Mouse (Mus musculus) T-helper 17 cell (primary cell): ENCODE results near the gene Ifnar1.

ENCODE experiments used
- in situ Hi-C, 2 experiments: fragments of 300-600 bp; cut with MboI, MseI; formaldehyde crosslinking; loops; 1 replicate in 1 of 2; 2 replicates in 1 of 2; pipeline ENCODE4 v1.15.1; 2025; ENCODE audit warnings: high pct_unique_total_duplicates in 2 of 2

Gene Ifnar1

DNA sequence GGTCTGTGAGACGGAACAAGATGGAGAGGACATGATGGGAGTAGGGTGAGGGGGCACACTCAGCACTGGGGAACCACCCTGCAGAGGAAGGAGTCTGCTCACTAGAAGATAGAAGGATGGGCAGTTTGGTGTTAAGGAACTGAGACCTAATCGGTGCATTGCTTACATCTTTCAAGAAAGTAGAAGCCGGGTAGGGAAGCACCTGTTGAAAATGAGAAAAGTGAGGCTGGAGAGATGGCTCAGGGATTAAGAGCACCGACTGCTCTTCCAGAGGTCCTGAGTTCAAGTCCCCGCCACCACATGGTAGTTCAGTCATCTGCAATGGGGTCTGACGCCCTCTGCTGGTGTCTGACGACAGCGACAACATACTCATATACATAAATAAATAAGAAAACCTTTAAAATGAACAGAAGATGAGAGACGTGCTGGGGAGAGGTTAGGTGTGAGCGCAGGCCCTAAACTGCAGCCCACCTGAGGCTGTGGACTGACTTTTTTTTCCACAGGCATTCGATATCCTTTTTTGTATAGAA lies 25.1 kb upstream of the Ifnar1 start:
- in situ Hi-C loops, result no loop called here

DNA sequence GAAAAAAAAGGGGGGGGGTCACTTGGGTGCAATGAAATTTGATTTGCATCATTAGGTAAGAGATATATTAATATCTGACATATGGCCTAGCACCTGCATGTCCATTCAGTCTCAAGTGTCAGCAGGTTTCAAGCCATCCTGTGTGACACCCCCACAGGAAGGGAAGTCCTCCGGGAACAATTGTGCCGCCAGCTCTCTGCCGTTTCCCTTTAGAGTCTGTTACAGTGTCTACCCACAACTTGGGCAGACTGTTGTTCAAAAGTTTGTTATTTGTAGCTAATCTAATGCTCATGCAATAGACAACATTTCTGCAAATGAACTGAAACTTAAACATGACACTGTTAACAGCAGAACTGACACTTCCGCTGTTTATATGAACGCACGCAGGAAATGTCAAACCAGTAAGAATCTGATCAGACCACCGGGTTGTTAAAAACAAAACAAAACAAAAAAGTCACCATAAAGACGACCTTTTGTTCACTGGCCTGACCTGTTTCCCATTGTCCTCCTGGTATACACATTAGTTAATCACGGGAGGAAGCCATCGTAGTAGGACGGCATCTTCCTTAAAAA lies 23.9 kb upstream of the Ifnar1 start:
- in situ Hi-C loops, result no loop called here

DNA sequence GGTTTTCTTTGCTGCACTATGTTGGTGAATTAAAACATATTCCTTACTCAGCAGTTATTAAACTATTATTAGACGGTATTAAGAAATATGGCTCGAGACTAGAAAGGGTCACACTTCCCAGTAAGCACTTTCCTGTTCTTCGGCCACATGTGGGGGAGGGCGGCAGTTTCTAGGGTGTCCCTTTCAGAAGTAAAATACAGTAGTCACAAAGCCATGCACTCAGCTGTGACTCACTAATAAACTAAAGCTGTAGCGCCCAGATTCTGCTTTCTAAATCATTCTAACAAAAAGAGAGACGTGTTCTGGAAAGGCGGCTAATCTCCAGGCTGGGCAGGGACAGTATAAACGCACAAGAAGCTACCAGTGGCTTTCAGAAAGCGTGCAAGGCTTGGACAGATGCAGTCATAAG lies 23.3 kb upstream of the Ifnar1 start:
- in situ Hi-C loops, result no loop called here

DNA sequence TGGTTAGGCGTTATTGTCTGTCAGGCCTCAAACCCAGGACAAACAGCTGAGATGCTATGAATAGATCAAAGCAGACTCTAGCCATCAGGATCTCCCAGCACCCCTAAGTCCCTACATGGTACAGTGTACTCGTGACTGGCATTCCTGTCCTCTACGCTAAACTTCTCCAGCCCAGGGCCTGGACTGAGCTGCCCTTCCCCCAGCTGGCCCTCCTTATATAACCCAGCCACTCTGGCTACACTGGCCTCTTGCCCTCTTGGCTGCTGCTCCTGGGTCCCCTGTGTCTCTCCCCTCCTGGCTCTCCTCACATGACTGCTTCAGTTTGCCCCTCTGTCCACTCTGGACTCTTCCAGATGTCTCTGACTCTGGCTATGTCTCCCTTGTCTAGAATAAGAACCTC lies 22.4 kb upstream of the Ifnar1 start:
- in situ Hi-C loops, result no loop called here

DNA sequence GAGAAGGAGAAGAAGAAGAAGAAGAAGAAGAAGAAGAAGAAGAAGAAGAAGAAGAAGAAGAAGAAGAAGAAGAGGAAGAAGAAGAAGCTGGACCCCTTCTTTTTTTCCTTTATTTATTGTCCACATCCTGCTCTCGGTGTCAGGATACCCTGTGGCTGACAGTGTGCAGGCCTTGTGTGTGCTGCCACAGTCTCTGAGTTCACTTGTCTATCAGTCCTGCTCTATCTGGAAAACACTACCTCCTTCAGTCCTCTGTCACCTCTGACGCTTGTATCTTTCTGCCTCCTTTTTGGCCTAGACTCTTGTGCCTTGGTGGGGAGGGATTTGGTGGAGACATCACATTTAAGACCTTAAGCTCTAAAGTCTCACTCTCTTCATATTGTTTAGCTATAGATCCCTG lies 21.6 kb upstream of the Ifnar1 start:
- in situ Hi-C loops, result no loop called here

DNA sequence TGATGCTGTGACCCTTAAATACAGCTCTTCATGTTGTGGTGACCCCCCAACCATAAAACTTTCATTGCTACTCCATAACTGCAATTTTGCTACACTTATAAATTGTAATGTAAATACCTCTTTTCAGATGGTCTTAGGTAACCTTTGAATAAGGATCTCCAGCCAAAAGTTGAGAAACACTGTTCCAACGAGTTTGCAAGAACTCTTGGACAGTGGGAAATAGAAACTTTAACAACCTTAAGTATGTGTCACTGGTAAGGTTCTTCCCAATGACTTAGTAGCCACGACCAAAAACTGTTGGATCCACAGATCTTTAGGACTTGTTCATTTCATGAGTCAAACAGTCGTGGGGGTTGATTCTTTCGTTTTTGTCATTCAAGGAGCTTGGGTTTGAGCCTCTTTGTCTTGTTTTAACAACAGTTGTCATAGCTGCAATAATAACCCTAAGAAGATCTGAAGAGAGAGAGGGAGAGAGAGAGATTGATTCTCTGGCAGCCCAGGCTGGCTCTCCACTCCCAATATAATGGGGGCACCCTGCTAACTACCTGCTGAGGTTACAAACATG lies 21.1 kb upstream of the Ifnar1 start:
- in situ Hi-C loops, result no loop called here

DNA sequence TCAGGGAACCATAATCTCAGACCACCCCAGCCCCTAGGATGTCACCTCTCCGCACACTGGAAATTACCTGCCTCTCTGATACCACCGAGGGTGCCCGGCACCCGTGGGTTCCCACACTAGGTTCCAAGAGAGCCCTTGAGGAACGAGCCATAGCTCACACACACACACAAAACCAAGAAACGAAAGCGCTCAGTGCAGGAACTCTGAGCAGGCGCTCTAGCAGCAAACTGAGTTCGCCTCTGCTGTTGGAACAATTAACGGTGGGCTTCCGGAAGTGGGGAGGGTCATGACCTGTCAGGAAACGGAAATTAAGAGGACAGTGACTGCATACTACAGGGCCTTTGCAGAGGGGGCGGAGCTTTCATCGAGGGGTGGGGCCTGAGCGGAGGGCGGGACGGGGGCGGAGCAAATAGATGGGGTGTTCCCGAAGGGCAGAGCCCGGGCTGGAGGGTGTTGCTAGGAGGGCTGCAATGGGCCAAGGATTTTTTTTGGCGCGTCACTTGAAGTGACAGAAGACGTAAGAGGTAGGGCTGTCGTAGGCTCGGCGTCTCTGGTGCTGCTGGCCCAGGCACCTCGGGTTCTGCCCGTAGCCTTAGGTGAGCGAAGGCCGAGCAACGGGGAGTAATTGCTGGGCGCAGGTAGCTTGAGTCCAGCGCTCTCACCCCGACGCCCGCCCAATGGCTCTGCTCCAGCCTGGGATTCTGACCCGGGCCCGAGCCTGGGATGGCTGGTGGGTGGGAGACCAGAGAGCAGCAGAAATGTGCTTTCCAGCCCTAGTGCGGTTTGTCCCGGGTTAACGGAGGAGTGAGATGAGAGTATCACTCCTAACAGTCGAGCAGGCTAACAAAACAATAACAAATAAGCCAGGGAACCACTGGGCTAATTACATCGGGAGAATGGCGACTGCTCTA lies 20.2 kb upstream of the Ifnar1 start:
- in situ Hi-C loops, result no loop called here

DNA sequence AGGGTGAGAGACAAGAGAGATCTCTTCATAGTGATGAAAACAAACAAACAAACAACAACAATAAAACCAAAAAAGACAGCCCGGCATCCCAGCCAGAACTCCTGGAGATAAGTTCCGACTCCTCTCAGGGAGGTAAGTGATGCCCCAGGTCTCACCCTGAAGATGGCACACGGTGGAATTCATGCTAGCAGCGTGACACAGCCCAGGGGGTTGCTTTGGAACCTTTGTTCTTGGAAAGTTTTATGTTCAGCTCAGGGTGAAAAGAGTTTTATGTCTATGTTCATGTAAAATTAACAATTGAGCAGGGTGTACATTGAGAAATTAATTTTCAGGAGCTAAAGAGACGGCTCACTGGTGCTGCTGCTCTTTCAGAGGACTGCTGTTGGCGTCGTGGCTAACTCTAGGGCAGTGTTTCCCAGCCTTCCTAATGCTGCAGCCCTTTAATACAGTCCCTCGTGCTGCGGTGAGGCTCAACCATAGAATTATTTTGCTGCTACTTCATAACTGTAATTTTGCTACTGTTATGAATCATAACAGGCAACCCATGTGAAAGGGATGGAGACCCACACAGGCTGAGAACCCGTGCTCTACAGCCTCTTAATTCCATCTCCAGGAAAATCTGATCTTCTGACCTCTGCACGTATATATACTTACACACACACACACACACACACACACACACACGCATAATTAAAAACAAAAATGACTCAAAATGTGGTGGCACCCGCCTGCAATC lies 19.4 kb upstream of the Ifnar1 start:
- in situ Hi-C loops, result no loop called here

DNA sequence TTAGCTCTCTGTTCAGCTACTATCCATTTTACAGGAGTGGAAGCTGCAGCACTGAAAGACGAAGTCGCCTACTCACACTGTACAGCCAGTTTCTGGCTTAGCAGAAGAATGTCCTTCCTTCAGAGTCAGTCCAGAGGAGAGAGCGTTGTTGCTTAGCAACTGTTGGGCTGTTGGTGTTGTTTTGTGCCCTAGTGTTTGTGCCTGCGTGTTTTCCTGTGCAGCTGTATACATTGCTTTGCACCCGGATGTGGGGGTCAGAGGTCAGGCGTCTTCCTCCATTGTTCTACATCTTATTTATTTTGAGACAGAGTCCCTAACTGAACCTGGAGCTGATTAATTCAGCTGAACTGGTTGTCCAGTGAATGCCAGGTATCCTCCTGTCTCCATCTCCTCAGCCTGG lies 18.5 kb upstream of the Ifnar1 start:
- in situ Hi-C loops, result no loop called here

DNA sequence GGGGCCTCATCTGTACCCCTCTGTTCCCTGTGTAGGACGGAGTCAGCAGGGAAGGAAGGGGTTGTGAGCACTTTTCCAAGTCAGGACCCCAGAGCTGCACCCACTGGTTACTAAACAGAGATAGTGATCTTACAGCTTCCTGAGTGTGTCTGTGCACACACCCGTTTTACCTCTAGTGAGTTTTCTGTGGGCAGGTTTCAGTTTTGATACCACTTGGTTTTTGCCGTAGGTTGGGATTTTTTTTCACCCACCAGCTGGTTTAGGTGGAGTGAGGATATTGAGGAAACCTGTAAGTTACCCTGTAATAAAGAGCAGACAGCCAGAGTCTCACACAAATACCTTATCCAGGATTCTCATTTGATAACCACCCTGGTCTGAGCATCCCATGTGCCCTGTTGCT lies 14.6 kb upstream of the Ifnar1 start:
- in situ Hi-C loops, result loop anchor here in 1 of 2 experiments (10.0 kb wide), 1 partner anchor 1636 kb away; no protein-coding TSS in a partner anchor

DNA sequence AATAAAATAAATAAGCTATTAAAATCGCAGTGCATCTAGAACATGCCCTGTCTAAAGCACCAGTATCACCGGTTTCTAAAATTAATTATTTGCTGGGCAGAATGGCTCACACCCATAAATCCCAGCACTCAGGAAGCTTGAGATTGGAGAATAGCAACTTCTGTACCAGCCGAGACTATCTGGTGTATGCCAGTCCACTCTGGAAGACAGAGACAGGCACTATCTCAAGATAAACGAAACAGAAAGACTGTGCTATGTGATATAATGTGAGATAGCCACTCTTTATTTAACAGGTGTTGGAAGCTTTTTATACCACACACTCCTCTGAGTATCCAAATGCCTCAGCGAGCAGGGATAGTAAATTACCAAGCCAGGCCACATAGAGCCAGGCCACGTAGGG lies 13.6 kb upstream of the Ifnar1 start:
- in situ Hi-C loops, result loop anchor here in 1 of 2 experiments (10.0 kb wide), 1 partner anchor 1637 kb away; no protein-coding TSS in a partner anchor

DNA sequence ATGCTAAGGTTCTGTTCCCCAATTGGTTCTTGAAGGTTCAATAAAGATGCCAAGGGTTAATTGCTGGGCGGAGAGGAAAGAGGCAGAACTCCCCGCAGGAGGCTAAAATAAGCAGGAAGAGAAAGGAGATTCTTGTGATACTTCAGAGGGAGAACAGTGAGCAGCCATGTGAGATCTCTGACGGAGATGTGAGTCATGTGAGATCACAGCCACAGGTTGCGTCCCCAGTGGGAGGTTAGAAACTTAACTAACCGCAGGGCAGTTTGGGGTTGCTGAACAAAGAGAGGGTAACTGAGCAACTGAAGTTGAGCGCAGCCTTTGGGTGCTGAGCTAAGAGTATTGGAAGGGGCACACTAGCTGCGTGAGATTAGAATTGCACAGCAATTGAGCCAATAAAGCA lies 9.3 kb upstream of the Ifnar1 start:
- in situ Hi-C loops, result loop anchor here in 1 of 2 experiments (10.0 kb wide), 1 partner anchor 1641 kb away; no protein-coding TSS in a partner anchor

DNA sequence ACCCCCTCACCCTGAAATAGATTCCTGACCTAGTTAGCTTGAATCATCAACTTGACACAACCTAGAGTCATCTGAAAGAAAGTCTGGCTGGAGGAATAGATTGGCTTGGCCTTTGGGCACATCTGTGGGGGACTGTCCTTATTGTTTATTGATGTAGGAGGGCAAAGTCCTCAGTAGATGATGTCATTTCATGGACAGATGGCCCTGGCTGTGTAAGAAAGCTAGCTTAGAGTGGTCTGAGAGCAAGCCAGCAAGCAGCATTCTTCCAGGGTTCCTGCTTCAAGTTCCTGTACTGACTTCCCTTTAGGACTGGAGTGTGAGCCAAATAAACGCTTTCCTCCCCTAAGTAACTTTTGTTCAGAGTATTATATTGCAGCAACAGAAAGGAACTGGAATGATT lies 7.0 kb upstream of the Ifnar1 start:
- in situ Hi-C loops, result loop anchor here in 1 of 2 experiments (10.0 kb wide), 1 partner anchor 1643 kb away; no protein-coding TSS in a partner anchor

DNA sequence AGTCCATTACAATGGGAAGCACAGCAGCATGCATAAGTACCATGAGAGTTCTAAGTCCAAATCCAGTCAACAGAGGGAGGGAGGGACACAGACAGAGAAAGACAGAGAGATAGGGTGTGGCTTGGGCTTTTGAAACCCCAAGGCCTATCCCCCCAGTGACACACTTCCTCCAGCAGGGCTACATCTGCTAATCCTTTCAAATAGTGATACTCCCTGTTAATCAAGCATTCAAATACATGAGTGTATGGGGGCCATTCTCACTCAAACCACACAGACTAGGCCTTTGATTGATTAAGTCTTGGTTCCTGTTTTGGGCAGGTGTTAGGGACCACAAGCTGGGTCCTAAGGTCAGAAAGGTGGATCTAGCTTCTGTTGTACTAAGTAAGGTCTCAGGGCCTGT lies 4.5 kb upstream of the Ifnar1 start:
- in situ Hi-C loops, result loop anchor here in 1 of 2 experiments (5.0 kb wide), 1 partner anchor 33 kb away; no protein-coding TSS in a partner anchor

DNA sequence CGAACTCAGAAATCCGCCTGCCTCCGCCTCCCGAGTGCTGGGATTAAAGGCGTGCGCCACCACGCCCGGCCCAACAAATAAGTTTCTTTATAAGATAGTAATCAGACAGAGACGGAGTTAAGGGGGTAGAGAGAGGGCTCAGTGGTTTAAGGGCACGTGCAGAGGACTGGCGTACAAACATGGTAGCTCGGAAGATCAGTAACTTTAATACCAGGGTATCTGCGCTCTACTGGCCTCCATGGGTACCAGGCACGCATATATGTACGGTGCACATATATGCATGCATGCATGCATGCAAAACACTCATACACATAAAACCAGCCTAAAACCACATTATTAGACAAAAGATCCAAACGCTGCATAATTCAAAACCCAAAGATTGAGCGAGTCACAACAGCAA lies 651 bp upstream of the Ifnar1 start:
- in situ Hi-C loops, result loop anchor here in 1 of 2 experiments (5.0 kb wide), 1 partner anchor 37 kb away; no protein-coding TSS in a partner anchor

DNA sequence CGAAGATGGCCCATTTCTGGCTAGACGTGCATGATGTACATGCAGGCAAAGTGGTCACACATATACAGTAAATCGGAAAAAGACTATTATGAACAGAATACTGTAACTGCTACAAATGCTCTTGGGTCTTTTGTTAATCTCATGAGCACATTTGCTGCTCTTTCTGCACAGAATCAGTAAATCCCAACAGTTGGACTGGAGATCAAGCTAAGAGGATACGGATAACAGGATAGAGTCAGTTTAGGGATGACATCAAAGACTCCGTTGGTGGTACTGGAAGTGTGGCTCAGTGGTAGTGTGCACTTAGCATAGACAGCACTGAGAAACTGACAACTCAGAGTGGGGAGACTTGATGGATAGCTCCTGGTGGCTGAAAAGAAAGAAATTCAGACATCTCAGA lies 803 bp downstream of the Ifnar1 start:
- in situ Hi-C loops, result no loop called here

DNA sequence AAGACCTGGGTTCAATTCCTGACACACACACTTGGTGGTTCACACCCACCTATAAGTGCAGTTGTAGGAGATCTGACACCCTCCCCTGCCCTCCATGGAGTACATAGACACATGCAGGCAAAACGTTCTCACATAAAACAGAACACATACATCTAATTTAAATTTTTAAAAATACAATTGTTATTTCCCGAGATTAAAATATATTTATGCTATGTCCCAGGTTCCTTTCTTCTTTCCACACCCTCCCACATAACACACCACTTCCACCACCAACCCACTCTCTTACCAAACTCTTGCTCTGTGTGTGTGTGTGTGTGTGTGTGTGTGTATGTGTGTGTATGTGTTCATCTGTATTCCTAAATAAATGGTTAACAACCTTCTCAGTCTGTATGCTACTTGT lies 3.0 kb downstream of the Ifnar1 start:
- in situ Hi-C loops, result no loop called here

DNA sequence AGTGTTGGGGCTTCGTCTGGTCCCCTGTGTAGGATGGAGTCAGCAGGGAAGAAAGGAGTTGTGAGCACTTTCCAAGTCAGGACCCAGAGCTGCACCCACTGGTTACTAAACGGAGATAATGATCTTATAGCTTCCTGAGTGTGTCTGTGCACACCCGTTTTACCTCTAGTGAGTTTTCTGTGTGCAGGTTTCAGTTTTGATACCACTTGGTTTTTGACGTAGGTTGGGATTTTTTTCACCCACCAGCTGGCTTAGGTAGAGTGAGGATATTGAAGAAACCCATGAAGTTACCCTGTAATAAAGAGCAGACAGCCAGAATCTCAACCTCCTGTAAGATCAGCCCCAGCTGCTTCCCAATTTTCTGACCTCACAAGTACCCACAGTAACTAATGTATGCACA lies 5.9 kb downstream of the Ifnar1 start:
- in situ Hi-C loops, result loop anchor here in 1 of 2 experiments (10.0 kb wide), 1 partner anchor 126 kb away; no protein-coding TSS in a partner anchor

DNA sequence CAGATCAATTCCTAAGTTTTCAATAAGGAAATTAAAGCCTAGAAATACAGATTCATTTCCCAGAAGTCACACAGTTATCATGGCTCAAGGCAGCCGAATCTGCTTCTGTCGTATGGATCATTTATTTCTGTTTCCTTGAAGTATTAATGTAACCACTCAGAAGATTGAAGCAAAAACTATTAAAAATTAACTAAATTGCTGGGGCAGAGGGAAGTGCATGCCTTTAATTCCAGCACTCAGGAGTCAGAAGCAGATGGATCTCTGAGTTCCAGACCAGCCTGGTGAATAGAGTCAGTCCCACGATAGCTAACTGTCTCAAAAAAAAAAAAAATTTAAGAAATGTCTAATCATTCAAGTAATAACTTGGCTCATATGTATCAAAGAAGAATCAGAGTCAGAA lies 6.4 kb downstream of the Ifnar1 start:
- in situ Hi-C loops, result loop anchor here in 1 of 2 experiments (10.0 kb wide), 1 partner anchor 127 kb away; no protein-coding TSS in a partner anchor

DNA sequence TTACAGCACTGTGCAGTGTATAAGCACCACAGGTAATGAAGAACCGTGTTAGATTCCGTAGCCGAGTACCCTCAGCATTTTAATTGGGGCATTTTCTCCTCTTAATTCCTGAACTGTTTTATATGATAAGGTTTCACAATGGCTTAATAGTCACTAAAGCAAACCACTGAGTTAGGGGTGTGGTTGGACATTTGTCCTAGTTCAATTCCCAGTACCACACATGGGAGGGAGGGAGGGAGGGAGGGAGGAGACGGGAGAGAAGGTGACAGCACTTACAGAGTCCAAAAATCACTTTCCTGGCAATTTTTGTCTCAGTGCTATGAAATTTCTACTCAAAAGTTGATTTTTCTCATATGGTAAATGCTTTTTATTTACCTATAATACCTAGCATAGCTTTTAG lies 10.5 kb downstream of the Ifnar1 start:
- in situ Hi-C loops, result loop anchor here in 1 of 2 experiments (10.0 kb wide), 1 partner anchor 131 kb away; no protein-coding TSS in a partner anchor

DNA sequence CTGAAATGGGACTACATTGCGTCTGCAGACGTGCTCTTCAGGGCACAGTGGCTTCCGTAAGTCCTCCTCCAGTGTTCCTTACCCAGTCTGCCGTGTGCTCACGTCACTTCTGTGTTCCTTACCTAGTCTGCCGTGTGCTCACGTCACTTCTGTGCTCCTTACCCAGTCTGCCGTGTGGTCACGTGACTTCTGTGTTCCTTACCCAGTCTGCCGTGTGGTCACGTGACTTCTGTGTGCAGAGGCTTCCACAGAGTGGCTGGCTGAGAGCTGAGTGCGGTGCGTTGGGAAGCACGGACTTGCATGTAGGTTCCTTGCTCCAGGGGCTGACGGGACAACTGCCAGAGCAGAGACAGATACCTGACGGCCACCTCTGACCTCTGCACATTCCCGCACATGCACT lies 11.2 kb downstream of the Ifnar1 start:
- in situ Hi-C loops, result loop anchor here in 1 of 2 experiments (10.0 kb wide), 1 partner anchor 131 kb away; no protein-coding TSS in a partner anchor
